Mouse (Mus musculus): ENCODE measurements at regions not wholly inside any gene's neighbourhood (a gene's known extent, or its start where the extent isn't known, plus 50 kb on each side); places are given as distances from the start of the nearest gene placed in this dataset.

GRCm38 (mm10) chr3:121104571-121105407, 66.7 kb downstream of the Rwdd3 start:
- peak; percentile 80 for DNase-seq

- no peak for DNase-seq
These were observed 68.6 kb downstream of the Rwdd3 start for GRCm38 (mm10) chr3:121102871-121103270.

- DNase-seq: no peak
These were observed 69.4 kb downstream of the Rwdd3 start for GRCm38 (mm10) chr3:121102120-121102519.

GRCm38 (mm10) chr3:121100211-121100860, 71.2 kb downstream of the Rwdd3 start:
- DNase-seq: no peak

- peak; percentile 46 for DNase-seq
These were observed 78.0 kb downstream of the Rwdd3 start for GRCm38 (mm10) chr3:121093509-121093908.

- no peak for DNase-seq
These were observed 82.8 kb downstream of the Rwdd3 start for GRCm38 (mm10) chr3:121088724-121089123.

- DNase-seq: no peak
These were observed 102.8 kb downstream of the Rwdd3 start for GRCm38 (mm10) chr3:121068676-121069075.

- no peak for DNase-seq
These were observed 135.5 kb downstream of the Rwdd3 start for GRCm38 (mm10) chr3:121035904-121036549.

- no peak for DNase-seq
These were observed 145.8 kb downstream of the Rwdd3 start for GRCm38 (mm10) chr3:121025546-121026157.

- no peak for DNase-seq
These were observed 146.7 kb downstream of the Rwdd3 start for GRCm38 (mm10) chr3:121024810-121025209.

- no peak for DNase-seq
These were observed 150.2 kb downstream of the Rwdd3 start for GRCm38 (mm10) chr3:121021126-121021848.

GRCm38 (mm10) chr3:121009223-121009622, 162.3 kb downstream of the Rwdd3 start:
- no peak for DNase-seq

- no peak for DNase-seq
These were observed 187.8 kb downstream of the Rwdd3 start for GRCm38 (mm10) chr3:120983556-120984270.

GRCm38 (mm10) chr3:120982795-120983555, 188.5 kb downstream of the Rwdd3 start:
- no peak for DNase-seq

- no peak for DNase-seq
These were observed 189.3 kb downstream of the Rwdd3 start for GRCm38 (mm10) chr3:120982218-120982617.

- DNase-seq: no peak
These were observed 200.6 kb downstream of the Rwdd3 start for GRCm38 (mm10) chr3:120970746-120971466.

- no peak for DNase-seq
These were observed 224.6 kb downstream of the Rwdd3 start for GRCm38 (mm10) chr3:120946906-120947305.

- no peak for DNase-seq
These were observed 237.1 kb downstream of the Rwdd3 start for GRCm38 (mm10) chr3:120934401-120934800.

GRCm38 (mm10) chr3:120920351-120920750, 251.1 kb downstream of the Rwdd3 start:
- DNase-seq: no peak

GRCm38 (mm10) chr3:120898931-120899330, 272.6 kb downstream of the Rwdd3 start:
- no peak for DNase-seq

All from lung, postnatal 10 days (tissue).